Mouse (Mus musculus) T-helper 17 cell (primary cell): Measurements from ENCODE around the gene Rabif.
"Not testable (repeated sequence)": the region's sequence is repeated elsewhere in the genome, so short reads cannot be mapped to it uniquely, and the experiment has no call there.

Source experiments
- in situ Hi-C, 2 experiments: fragments of 300-600 bp; cut with MboI, MseI; formaldehyde crosslinking; loops; 1 replicate in 1 of 2; 2 replicates in 1 of 2; pipeline ENCODE4 v1.15.1; 2025; ENCODE audit warnings: high pct_unique_total_duplicates in 2 of 2

Rabif gene

GRCm38 (mm10) chr1:134512584-134512983 lies 18.1 kb downstream of the Rabif start:
- in situ Hi-C loops = no loop called here

- in situ Hi-C loops = no loop called here
These were observed 18.9 kb downstream of the Rabif start for GRCm38 (mm10) chr1:134513312-134513860.

GRCm38 (mm10) chr1:134513876-134514590 lies 19.6 kb downstream of the Rabif start:
- in situ Hi-C loops = no loop called here

GRCm38 (mm10) chr1:134515891-134516290 lies 21.4 kb downstream of the Rabif start:
- in situ Hi-C loops = no loop called here

GRCm38 (mm10) chr1:134516491-134517198 lies 22.2 kb downstream of the Rabif start:
- in situ Hi-C loops = no loop called here

GRCm38 (mm10) chr1:134517841-134518240 lies 23.4 kb downstream of the Rabif start:
- in situ Hi-C loops = not testable (repeated sequence)

- in situ Hi-C loops = no loop called here
These were observed 24.2 kb downstream of the Rabif start for GRCm38 (mm10) chr1:134518677-134519076.

GRCm38 (mm10) chr1:134519201-134519600 lies 24.8 kb downstream of the Rabif start:
- in situ Hi-C loops = not testable (repeated sequence)

- in situ Hi-C loops = no loop called here
These were observed 25.7 kb downstream of the Rabif start for GRCm38 (mm10) chr1:134520001-134520721.

- in situ Hi-C loops = no loop called here
These were observed 26.7 kb downstream of the Rabif start for GRCm38 (mm10) chr1:134521163-134521562.

- in situ Hi-C loops = no loop called here
These were observed 27.9 kb downstream of the Rabif start for GRCm38 (mm10) chr1:134522325-134522724.

GRCm38 (mm10) chr1:134524424-134524823 lies 30.0 kb downstream of the Rabif start:
- in situ Hi-C loops = no loop called here

- in situ Hi-C loops = no loop called here
These were observed 30.6 kb downstream of the Rabif start for GRCm38 (mm10) chr1:134525015-134525414.

GRCm38 (mm10) chr1:134526752-134527151 lies 32.3 kb downstream of the Rabif start:
- in situ Hi-C loops = no loop called here

- in situ Hi-C loops = no loop called here
These were observed 36.2 kb downstream of the Rabif start for GRCm38 (mm10) chr1:134530618-134531017.

- in situ Hi-C loops = not testable (repeated sequence)
These were observed 39.3 kb downstream of the Rabif start for GRCm38 (mm10) chr1:134533710-134534109.

GRCm38 (mm10) chr1:134535054-134535453 lies 40.6 kb downstream of the Rabif start:
- in situ Hi-C loops = no loop called here

GRCm38 (mm10) chr1:134535513-134535912 lies 41.1 kb downstream of the Rabif start:
- in situ Hi-C loops = no loop called here

- in situ Hi-C loops = no loop called here
These were observed 46.2 kb downstream of the Rabif start for GRCm38 (mm10) chr1:134540610-134541009.

GRCm38 (mm10) chr1:134548231-134548630 lies 53.8 kb downstream of the Rabif start:
- in situ Hi-C loops = no loop called here

- in situ Hi-C loops = no loop called here
These were observed 55.2 kb downstream of the Rabif start, which contains the start of gene Mgat4e for GRCm38 (mm10) chr1:134549632-134550132. Mgat4e (minus strand) TSS chr1:134549682.

GRCm38 (mm10) chr1:134551869-134552268 lies 57.4 kb downstream of the Rabif start:
- in situ Hi-C loops = no loop called here
